Mouse (Mus musculus) hindbrain, embryonic 16.5 days (tissue): Measurements from ENCODE around the gene Capza1. TPM values are rescaled to one million over a fixed set of nuclear protein-coding genes. Genes with fewer than 3 reads are reported as not detected.
"Not testable (repeated sequence)": the region's sequence is repeated elsewhere in the genome, so short reads cannot be mapped to it uniquely, and the experiment has no call there.

Experiments used
- ATAC-seq: fragments of 200-750 bp; cut with Nextera tagmentation; 2 replicates; pipeline ENCODE4 v1.8.0; 2017; ENCODE audit warnings: moderate TSS enrichment, moderate library complexity
- H3K27ac ChIP-seq: fragments of 300-500 bp; sonication (generic); 2 replicates; pipeline ENCODE4 v1.5.1; 2014; ENCODE audit warnings: low read depth, mild to moderate bottlenecking, control low read depth, low read length, moderate library complexity
- H3K27me3 ChIP-seq: fragments of 300-500 bp; sonication (generic); replicated peaks from 2 replicates; pipeline ENCODE4 v1.6.1; 2014; ENCODE audit warnings: low read length; ENCODE audit not compliant: control insufficient read depth, insufficient read depth
- H3K36me3 ChIP-seq: fragments of 300-500 bp; sonication (generic); 2 replicates; pipeline ENCODE4 v1.6.1; 2014; ENCODE audit warnings: mild to moderate bottlenecking, low read length, moderate library complexity, mixed read lengths; ENCODE audit not compliant: control insufficient read depth, insufficient read depth
- H3K4me1 ChIP-seq: fragments of 300-500 bp; sonication (generic); 2 replicates; pipeline ENCODE4 v1.6.1; 2014; ENCODE audit warnings: low read depth, low read length; ENCODE audit not compliant: control insufficient read depth, insufficient read depth
- H3K4me2 ChIP-seq: fragments of 300-500 bp; sonication (generic); 2 replicates; pipeline ENCODE4 v1.6.1; 2014; ENCODE audit warnings: mild to moderate bottlenecking, low read length, control low read depth, moderate library complexity
- H3K4me3 ChIP-seq: fragments of 300-500 bp; sonication (generic); 2 replicates; pipeline ENCODE4 v1.5.1; 2014; ENCODE audit warnings: mild to moderate bottlenecking, low read length, control low read depth, moderate library complexity
- H3K9ac ChIP-seq: fragments of 300-500 bp; sonication (generic); 2 replicates; pipeline ENCODE4 v1.6.1; 2014; ENCODE audit warnings: low read depth, mild to moderate bottlenecking, control low read depth, low read length, moderate library complexity
- H3K9me3 ChIP-seq: fragments of 300-500 bp; sonication (generic); 2 replicates; pipeline ENCODE4 v1.6.1; 2014; ENCODE audit warnings: mild to moderate bottlenecking, low read length, moderate library complexity; ENCODE audit not compliant: control insufficient read depth
- WGBS: fragments of 180-500 bp; shearing (Covaris S2); extraction: QIAGEN DNeasy Blood & Tissue Kit; methylation state at CpG from one replicate; pipeline ENCODE4 v1.1.7; 2014; 5-methylcytosine and 5-hydroxymethylcytosine counted together
- polyA plus RNA-seq: library from polyadenylated mRNA; unstranded; fragments of >200 nt; fragmentation: Nextera tagmentation; extraction: Ambion mirVana; gene quantifications from 2 replicates; pipeline ENCODE4 v1.2.1, GENCODE M21; 2015

The Capza1 gene
- polyA plus RNA-seq: 141 and 155 TPM in 2 replicates

DNA sequence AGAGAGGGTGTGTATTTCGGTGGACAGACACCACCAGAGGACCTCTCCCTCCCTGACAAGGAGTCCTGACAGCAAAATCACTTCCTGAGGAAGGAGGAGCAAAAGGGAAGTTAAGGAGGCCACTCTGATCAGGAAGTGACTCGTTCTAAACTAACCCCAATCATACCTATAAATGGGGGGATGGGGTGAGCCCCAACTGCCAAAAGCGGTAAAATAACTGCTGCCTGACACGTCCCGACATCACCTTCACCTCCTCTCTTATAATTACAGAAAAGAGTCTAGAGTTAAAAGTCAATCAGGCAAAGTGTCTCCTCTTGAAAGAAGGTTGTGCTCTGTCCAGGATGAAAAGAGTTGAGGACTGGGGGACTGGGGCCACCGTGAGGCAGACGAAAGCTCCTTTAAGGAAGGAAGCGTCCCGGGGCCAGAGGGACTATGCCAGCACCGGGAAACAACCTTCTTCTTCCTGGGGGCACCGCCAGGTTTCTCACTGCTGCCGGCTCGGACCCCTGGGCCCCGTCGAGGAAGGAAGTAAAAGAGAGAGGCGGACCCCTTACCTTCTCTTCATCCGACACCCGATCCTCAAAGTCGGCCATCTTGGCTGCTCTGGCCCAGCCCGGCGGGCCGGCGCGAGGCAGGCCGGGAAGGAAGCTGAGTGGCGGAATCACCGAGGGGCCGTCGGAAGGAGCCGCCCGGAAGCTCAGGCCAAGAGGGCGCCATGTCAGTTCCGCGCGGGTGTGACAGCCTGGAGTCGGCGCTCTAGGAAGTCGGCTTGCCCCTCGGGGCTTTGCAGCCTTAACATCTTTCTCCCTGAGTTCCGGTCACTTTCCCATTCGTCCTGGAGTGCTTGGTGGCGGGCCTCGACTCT is at the start of gene Capza1, which contains the start of gene St7l:
Gene Capza1 (minus strand): TSS at position 720 of the 865 bp plus-strand sequence.
Gene St7l (plus strand): TSS at position 220 of the 865 bp plus-strand sequence.
- under 1% methylated on average over 42 of the region's 43 CpGs for WGBS

DNA sequence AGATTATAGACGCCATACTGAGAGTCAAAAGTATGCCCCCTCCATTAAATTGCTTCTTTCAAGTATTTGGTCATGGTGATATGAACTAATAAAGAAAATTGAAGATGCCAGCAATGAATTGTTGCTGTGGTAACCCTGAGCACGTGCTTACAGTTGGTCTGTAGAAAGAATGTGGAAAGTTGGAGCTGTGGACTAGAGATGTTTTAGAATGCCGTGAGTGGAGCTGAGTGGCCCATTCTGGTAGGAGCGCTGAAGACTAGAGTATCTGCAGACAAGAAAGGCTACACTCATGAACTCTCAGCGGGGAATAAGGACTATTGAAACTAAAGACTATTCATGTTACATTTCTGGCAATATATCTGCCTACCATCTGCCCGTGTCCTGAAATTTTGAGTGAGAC is 44.9 kb upstream of the Capza1 start:
- H3K4me3 ChIP-seq: no peak overlapping the region
- no peak overlapping the region for H3K27ac ChIP-seq
- H3K36me3 ChIP-seq: peaks cover 6% of the 10 kb centered on the region
- H3K27me3 ChIP-seq: no peaks in the 10 kb centered on the region
- no peak for ATAC-seq
- no peak overlapping the region for H3K4me2 ChIP-seq
- H3K4me1 ChIP-seq: no peaks in the 10 kb centered on the region
- 74% methylated on average over 6 of the region's 6 CpGs for WGBS
- no peak overlapping the region for H3K9ac ChIP-seq
- H3K9me3 ChIP-seq: no peaks in the 10 kb centered on the region

More for the DNA sequence above, at the start of gene Capza1, which contains the start of gene St7l:
- Histone ChIP-seq H3K27ac (peak within 1 kb of the TSS; percentile 97), H3K36me3 (no peaks in the 10 kb centered on the region), H3K4me2 (peak within 1 kb of the TSS; percentile 78), H3K4me3 (peak within 1 kb of the TSS; percentile 91), H3K4me1 (peaks cover 22% of the 10 kb centered on the region), H3K9me3 (no peaks in the 10 kb centered on the region), H3K27me3 (no peaks in the 10 kb centered on the region), H3K9ac (peak within 1 kb of the TSS; percentile 93)
- ATAC-seq: peak; percentile 97

DNA sequence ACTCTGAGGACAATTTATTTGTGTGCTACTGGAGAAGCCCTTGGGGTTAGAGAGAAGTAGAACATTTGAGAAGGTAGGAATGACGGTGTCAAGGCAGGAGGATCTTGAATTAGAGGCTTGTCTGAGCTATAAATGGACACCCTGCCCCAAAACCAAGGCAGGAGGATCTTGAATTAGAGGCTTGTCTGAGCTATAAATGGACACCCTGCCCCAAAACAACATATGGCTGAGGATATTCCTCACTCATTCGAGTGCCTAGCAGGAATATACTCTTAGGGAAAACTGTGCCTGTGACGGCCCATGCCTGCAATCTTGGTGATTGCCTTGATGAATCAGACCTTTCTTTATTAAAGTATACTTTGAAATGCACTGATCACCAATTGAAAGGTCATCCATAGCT is 41.7 kb upstream of the Capza1 start:
- Histone ChIP-seq H3K36me3 (peaks cover 6% of the 10 kb centered on the region), H3K27ac (no peak overlapping the region), H3K4me3 (no peak overlapping the region), H3K4me2 (no peak overlapping the region), H3K9ac (no peak overlapping the region), H3K9me3 (no peaks in the 10 kb centered on the region), H3K27me3 (no peaks in the 10 kb centered on the region), H3K4me1 (no peaks in the 10 kb centered on the region)
- 93% methylated on average over 3 of the region's 3 CpGs for WGBS
- ATAC-seq: no peak

DNA sequence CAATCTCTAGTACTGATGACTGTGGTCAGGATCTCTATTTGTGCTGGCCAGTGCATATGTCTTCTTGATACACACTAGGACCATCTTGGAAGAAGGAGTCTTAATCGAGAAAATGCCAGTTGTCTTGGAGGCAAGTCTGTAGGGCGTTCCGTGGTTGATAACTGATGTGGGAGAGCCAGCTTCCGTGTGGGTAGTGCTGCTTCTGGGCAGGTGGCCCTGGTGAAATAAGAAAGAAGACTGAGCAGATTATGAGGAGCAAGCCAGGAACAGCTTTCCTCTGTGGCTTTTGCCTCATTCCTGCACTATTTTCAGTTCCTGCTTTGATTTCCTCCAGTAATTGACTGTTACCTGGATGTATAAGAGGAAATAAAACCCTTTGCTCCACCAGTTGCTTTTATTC is 41.1 kb upstream of the Capza1 start:
- WGBS: 94% methylated on average over 4 of the region's 4 CpGs
- no peak for ATAC-seq
- Histone ChIP-seq H3K4me2 (no peak overlapping the region), H3K27me3 (no peaks in the 10 kb centered on the region), H3K4me3 (no peak overlapping the region), H3K27ac (no peak overlapping the region), H3K9ac (no peak overlapping the region), H3K9me3 (no peaks in the 10 kb centered on the region), H3K36me3 (peaks cover 5% of the 10 kb centered on the region; the same call in 1 of the 2 replicates), H3K4me1 (no peaks in the 10 kb centered on the region)

DNA sequence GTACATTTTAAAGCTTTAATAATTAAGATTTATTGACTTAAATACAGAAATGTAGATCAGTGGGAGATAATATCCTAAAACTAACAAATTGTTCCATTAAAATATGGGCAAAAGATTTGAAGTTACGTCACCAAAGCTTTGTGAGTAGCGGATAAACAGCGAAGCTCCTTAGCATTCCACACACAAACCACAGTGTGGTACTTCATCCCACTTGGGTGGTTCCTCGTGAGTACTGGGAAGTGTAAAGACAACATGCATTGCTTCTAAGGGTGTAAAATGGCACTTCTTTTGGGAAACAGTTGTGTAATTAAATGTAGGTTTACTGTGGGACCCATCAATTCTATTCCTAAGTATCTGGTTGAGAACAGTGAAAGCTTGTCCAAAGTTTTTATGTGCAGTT is 36.8 kb upstream of the Capza1 start:
- 94% methylated on average over 4 of the region's 4 CpGs for WGBS
- no peak overlapping the region for H3K4me3 ChIP-seq
- ATAC-seq: no peak

DNA sequence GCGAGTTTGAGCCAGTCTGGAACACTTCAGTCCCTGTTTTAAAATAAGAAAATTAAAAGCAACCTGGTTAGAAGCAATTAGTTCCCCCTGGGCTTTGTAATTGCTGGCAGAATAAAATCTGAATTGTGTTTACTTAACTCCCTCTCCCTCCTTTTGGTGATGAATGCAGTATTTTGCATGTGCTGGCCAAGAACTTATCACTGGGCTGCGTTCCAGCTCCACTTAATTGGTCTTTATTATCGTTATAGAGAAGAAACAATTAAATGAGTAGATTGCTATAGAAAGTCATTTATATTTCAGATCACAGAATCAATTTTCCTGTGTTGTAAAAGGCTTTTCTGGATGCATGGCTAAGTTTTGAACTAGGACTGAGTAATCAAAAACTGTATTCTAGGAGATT is 31.8 kb upstream of the Capza1 start:
- no peak for ATAC-seq
- no peak overlapping the region for H3K27ac ChIP-seq
- H3K4me2 ChIP-seq: no peak overlapping the region
- H3K4me1 ChIP-seq: no peaks in the 10 kb centered on the region
- peaks cover 23% of the 10 kb centered on the region for H3K36me3 ChIP-seq
- WGBS: 69% methylated on average over 3 of the region's 3 CpGs
- H3K9ac ChIP-seq: no peak overlapping the region
- H3K4me3 ChIP-seq: no peak overlapping the region
- H3K27me3 ChIP-seq: no peaks in the 10 kb centered on the region
- no peaks in the 10 kb centered on the region for H3K9me3 ChIP-seq

More for the DNA sequence above, 36.8 kb upstream of the Capza1 start:
- Histone ChIP-seq H3K9me3 (no peaks in the 10 kb centered on the region), H3K4me1 (no peaks in the 10 kb centered on the region), H3K9ac (no peak overlapping the region), H3K27me3 (no peaks in the 10 kb centered on the region), H3K36me3 (peaks cover 10% of the 10 kb centered on the region), H3K4me2 (no peak overlapping the region), H3K27ac (no peak overlapping the region)

DNA sequence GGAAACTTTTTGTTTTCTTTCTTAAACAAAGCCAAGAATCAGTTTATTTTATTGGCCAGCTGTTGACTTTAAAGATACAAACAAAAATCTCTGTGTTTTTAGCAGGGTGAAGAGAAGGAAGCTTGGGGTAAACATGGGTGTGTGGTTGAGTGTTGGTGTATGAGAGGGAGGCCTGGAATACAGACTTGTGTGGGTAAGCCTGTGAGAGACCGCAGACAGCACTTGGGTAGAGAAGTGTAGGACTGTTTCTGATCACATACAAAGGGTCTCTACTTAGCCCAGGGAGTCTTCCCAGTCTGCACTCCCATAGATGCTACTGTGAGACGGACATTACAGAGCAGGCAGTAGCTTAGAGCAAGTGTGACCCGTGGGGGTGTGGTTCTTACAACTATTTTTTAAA is 24.3 kb upstream of the Capza1 start:
- no peaks in the 10 kb centered on the region for H3K4me1 ChIP-seq
- no peak for ATAC-seq

DNA sequence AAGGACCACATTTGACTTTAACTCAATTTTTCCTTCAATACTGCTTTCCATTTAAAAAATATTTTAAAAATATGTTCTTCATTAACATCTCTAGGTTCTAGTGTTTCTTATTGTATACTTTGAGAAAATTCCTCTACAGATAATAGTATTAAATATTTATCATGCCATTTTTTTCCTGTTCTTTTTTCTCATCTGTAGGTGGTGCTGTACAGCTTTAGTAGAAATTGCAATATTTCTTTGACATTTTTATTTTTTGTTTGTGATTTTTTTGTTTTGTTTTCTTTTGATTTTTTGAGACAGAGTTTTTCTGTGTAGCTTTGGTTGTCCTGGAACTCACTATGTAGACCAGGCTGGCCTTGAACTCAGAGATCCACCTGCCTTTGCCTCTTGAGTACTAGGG is 5.3 kb upstream of the Capza1 start:
- no peak for ATAC-seq
- Histone ChIP-seq H3K36me3 (peaks cover 25% of the 10 kb centered on the region), H3K9ac (no peak overlapping the region), H3K27ac (no peak overlapping the region), H3K4me1 (peaks cover 9% of the 10 kb centered on the region), H3K9me3 (no peaks in the 10 kb centered on the region), H3K4me3 (no peak overlapping the region), H3K4me2 (no peak overlapping the region), H3K27me3 (no peaks in the 10 kb centered on the region)

More for the DNA sequence above, 24.3 kb upstream of the Capza1 start:
- Histone ChIP-seq H3K4me2 (no peak overlapping the region), H3K36me3 (peaks cover 21% of the 10 kb centered on the region), H3K9me3 (0 out of 2 replicates have a peak, but pooled peaks cover 2% of the 10 kb centered on the region), H3K9ac (no peak overlapping the region), H3K27me3 (no peaks in the 10 kb centered on the region), H3K4me3 (no peak overlapping the region), H3K27ac (no peak overlapping the region)
- WGBS: 95% methylated on average over 3 of the region's 3 CpGs

DNA sequence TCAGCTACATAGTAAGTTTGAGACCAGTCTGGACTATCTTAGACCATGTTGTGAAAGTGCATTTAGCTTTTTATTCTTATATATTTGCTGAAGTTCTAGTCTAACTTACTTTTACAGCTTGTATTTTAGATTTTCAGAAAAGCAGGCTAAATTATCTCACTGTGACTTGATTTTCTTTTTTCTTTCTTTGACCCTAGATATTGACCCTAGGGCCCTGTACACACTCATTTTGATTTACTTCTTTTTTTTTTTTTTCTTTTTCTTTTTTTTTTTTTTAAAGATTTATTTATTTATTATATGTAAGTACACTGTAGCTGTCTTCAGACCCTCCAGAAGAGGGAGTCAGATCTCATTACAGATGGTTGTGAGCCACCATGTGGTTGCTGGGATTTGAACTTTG is 2.4 kb upstream of the Capza1 start:
- ATAC-seq, H3K4me3 ChIP-seq, H3K27me3 ChIP-seq, H3K9me3 ChIP-seq, H3K36me3 ChIP-seq, H3K9ac ChIP-seq, H3K27ac ChIP-seq: not testable (repeated sequence)
- H3K4me2 ChIP-seq: peak overlapping the region; percentile 29; the same call in 1 of the 2 replicates
- H3K4me1 ChIP-seq: peaks cover 19% of the 10 kb centered on the region
